Mouse (Mus musculus): ENCODE measurements around the gene Clec3b. TPM values are rescaled to one million over a fixed set of nuclear protein-coding genes. Genes with fewer than 3 reads are reported as not detected.

The Clec3b gene
- 3.2 and 3.6 TPM in 2 replicates for polyA plus RNA-seq (2015; fragmentation: Nextera tagmentation; extraction: Ambion mirVana)

DNA sequence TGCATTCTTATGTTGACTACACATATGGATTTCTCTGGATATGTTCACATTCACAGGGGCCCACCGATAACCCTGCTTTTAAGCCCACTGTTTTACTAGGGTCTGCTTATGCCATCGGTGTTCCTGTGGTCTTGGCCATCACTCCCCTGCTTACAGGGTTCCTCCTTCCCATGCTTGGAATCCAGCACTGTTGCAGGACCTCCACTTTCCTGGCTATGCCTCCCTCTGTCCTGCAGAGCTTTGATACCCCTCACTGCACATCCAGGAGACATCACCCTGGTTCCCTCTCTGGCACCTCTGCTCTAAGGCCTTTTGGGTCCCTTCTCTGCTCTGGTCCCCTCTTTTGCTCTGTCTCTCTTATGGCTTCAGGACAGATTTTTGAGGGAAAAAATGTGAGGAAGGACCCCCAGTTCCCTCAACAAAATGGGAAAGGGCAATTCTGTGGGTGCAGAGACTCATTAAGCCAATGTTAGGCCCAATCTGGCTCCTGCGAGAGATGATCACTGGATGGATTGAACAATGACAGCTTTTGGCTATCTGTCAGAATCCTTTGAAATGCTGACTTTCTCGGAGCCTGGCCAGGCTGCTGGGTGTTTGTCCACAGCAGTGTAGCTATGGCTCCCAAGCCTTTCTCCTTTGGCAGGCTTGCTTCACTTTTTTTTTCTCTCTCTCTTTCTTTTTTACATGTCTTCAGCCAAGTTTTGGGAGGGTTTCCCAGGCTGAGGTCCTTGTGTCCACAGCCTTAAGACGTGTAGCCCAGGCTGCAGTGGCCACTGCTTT lies at the start of gene Clec3b:
TSS of gene Clec3b (plus strand) at position 706 of the 780 bp plus-strand sequence.
- H3K27me3 ChIP-seq: no peaks in the 10 kb centered on the region
- 73% methylated on average over 5 of the region's 5 CpGs for WGBS
- no peaks in the 10 kb centered on the region for H3K9me3 ChIP-seq
- H3K36me3 ChIP-seq: 0 out of 2 replicates have a peak, but pooled peaks cover 3% of the 10 kb centered on the region
- H3K4me1 ChIP-seq (replicated peaks): no peaks in the 10 kb centered on the region
- ATAC-seq (ENCODE audit: low FRiP score, low read depth): no peak
- H3K4me3 ChIP-seq: no peak within 1 kb of the TSS
- 0 out of 2 replicates have a peak within 1 kb of the TSS, but pooled peaks have one; percentile 11 for H3K27ac ChIP-seq (replicated peaks)
- no peak within 1 kb of the TSS for H3K9ac ChIP-seq
- H3K4me2 ChIP-seq: no peak within 1 kb of the TSS

DNA sequence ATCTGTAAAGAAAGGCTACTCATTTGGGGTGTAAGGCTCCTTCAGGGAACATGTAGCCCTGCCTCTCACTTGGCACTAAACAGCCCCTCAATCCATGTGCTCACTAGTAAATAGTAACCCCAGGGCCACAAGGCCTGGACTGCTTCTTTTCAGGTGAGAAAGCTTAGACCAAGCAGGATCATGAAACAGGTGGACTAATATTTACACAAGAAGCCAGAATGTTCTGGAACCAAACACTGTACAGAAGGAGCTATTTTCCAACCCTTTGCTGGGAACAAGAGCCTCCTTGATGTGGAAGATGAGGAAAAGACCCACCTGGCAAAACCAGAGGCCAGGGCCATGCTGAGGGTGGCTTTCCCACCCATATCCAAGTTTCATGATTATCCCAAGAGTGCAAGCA lies 47.3 kb upstream of the Clec3b start:
- H3K9me3 ChIP-seq: no peaks in the 10 kb centered on the region
- H3K27ac ChIP-seq (replicated peaks): no peak overlapping the region
- H3K4me3 ChIP-seq: no peak overlapping the region
- H3K9ac ChIP-seq: no peak overlapping the region
- H3K4me2 ChIP-seq: no peak overlapping the region
- no peaks in the 10 kb centered on the region for H3K4me1 ChIP-seq (replicated peaks)
- ATAC-seq (ENCODE audit: low FRiP score, low read depth): no peak
- no peaks in the 10 kb centered on the region for H3K27me3 ChIP-seq
- peaks cover 14% of the 10 kb centered on the region for H3K36me3 ChIP-seq

GRCm38 (mm10) chr9:123104362-123104761 lies 46.4 kb upstream of the Clec3b start:
- peaks cover 8% of the 10 kb centered on the region; the same call in 1 of the 2 replicates for H3K36me3 ChIP-seq
- H3K4me1 ChIP-seq (replicated peaks): no peaks in the 10 kb centered on the region
- H3K9me3 ChIP-seq: no peaks in the 10 kb centered on the region
- no peak overlapping the region for H3K27ac ChIP-seq (replicated peaks)
- no peak overlapping the region for H3K9ac ChIP-seq
- H3K27me3 ChIP-seq: no peaks in the 10 kb centered on the region
- no peak overlapping the region for H3K4me3 ChIP-seq
- ATAC-seq (ENCODE audit: low FRiP score, low read depth): no peak
- no peak overlapping the region for H3K4me2 ChIP-seq

GRCm38 (mm10) chr9:123107186-123107585 lies 43.6 kb upstream of the Clec3b start:
- no peak for ATAC-seq (ENCODE audit: low FRiP score, low read depth)
- H3K4me2 ChIP-seq: no peak overlapping the region
- no peaks in the 10 kb centered on the region for H3K27me3 ChIP-seq
- H3K27ac ChIP-seq (replicated peaks): no peak overlapping the region
- 93% methylated on average over 4 of the region's 4 CpGs for WGBS
- H3K36me3 ChIP-seq: no peaks in the 10 kb centered on the region; the same call in 1 of the 2 replicates
- no peak overlapping the region for H3K4me3 ChIP-seq
- no peaks in the 10 kb centered on the region for H3K9me3 ChIP-seq
- H3K9ac ChIP-seq: no peak overlapping the region
- peaks cover 11% of the 10 kb centered on the region for H3K4me1 ChIP-seq (replicated peaks)

DNA sequence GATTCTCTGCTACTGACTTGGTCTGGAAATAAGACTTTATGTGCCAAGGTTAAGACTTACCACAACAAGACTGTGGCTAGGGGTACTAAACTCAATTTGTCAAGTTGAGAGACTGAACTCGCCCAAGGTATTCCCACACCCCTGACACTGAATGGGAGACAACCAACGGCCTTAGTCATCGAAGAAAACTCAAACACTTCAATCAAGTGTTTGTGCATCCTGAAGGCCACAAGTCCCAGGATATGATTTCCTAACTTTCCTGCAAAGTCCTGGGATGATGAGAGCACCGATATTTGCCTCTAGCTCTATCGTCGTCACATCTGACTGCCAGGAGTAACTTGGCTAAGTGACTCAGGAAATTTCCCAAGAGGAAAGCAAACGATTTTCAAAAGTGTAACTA lies 41.6 kb upstream of the Clec3b start:
- Histone ChIP-seq H3K27me3 (no peaks in the 10 kb centered on the region), H3K36me3 (no peaks in the 10 kb centered on the region; the same call in 1 of the 2 replicates), H3K9me3 (no peaks in the 10 kb centered on the region), H3K4me2 (no peak overlapping the region), H3K4me1 (replicated peaks) (peaks cover 20% of the 10 kb centered on the region), H3K9ac (no peak overlapping the region), H3K4me3 (no peak overlapping the region), H3K27ac (replicated peaks) (no peak overlapping the region)
- no peak for ATAC-seq (ENCODE audit: low FRiP score, low read depth)
- WGBS: 94% methylated on average over 7 of the region's 7 CpGs

GRCm38 (mm10) chr9:123111751-123112221 lies 39.0 kb upstream of the Clec3b start:
- no peaks in the 10 kb centered on the region for H3K9me3 ChIP-seq
- peaks cover 20% of the 10 kb centered on the region for H3K4me1 ChIP-seq (replicated peaks)
- peak overlapping the region; percentile 75 for H3K4me3 ChIP-seq
- WGBS: 68% methylated on average over 8 of the region's 8 CpGs
- H3K27ac ChIP-seq (replicated peaks): no peak overlapping the region
- H3K9ac ChIP-seq: peak overlapping the region; percentile 93
- H3K4me2 ChIP-seq: peak overlapping the region; percentile 94
- no peak for ATAC-seq (ENCODE audit: low FRiP score, low read depth)
- H3K36me3 ChIP-seq: no peaks in the 10 kb centered on the region
- no peaks in the 10 kb centered on the region for H3K27me3 ChIP-seq

GRCm38 (mm10) chr9:123112805-123113521 lies 37.8 kb upstream of the Clec3b start, which contains the start of the genes Zdhhc3 and Exosc7:
TSS of gene Zdhhc3 (minus strand) at chr9:123113205.
TSS of gene Exosc7 (plus strand) at chr9:123113215.
- under 1% methylated on average over 75 of the region's 79 CpGs for WGBS

GRCm38 (mm10) chr9:123113931-123114330 lies 36.8 kb upstream of the Clec3b start:
- Histone ChIP-seq H3K27me3 (no peaks in the 10 kb centered on the region), H3K27ac (replicated peaks) (peak overlapping the region; percentile 94), H3K4me1 (replicated peaks) (peaks cover 20% of the 10 kb centered on the region), H3K36me3 (peaks cover 7% of the 10 kb centered on the region), H3K9ac (peak overlapping the region; percentile 93), H3K9me3 (no peaks in the 10 kb centered on the region), H3K4me2 (peak overlapping the region; percentile 94), H3K4me3 (peak overlapping the region; percentile 75)
- 68% methylated on average over 6 of the region's 6 CpGs for WGBS
- no peak for ATAC-seq (ENCODE audit: low FRiP score, low read depth)

More at GRCm38 (mm10) chr9:123112805-123113521, 37.8 kb upstream of the Clec3b start, which contains the start of the genes Zdhhc3 and Exosc7:
- Histone ChIP-seq H3K36me3 (0 out of 2 replicates have a peak, but pooled peaks cover 3% of the 10 kb centered on the region), H3K9me3 (no peaks in the 10 kb centered on the region), H3K4me3 (peak within 1 kb of the TSS; percentile 75), H3K27ac (replicated peaks) (peak within 1 kb of the TSS; percentile 94), H3K27me3 (no peaks in the 10 kb centered on the region), H3K4me2 (peak within 1 kb of the TSS; percentile 94), H3K9ac (peak within 1 kb of the TSS; percentile 93), H3K4me1 (replicated peaks) (peaks cover 20% of the 10 kb centered on the region)
- ATAC-seq (ENCODE audit: low FRiP score, low read depth): peak; percentile 95

DNA sequence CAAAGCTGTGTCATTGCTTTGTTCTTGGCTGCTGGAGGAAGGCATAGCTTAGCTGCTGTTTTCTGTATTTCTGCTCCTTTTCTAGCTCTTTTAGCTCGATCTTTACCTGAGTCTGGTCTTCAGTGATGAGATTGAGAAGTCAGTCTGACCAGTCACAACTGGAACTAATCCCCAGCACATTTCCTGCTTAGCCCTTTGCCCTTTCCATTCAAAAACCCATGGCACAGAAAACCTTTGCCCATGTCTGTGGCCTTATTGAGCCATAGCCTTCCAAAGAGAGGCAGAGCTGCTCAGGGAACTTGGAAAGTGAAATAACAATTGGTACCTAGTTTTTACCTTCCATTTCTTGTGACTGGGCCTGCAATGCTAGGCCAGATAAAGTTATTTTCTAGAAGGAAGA lies 35.2 kb upstream of the Clec3b start:
- H3K27me3 ChIP-seq: no peaks in the 10 kb centered on the region
- H3K27ac ChIP-seq (replicated peaks): no peak overlapping the region
- peaks cover 24% of the 10 kb centered on the region for H3K36me3 ChIP-seq
- H3K9me3 ChIP-seq: no peaks in the 10 kb centered on the region
- no peak overlapping the region for H3K9ac ChIP-seq
- peaks cover 20% of the 10 kb centered on the region for H3K4me1 ChIP-seq (replicated peaks)
- H3K4me3 ChIP-seq: no peak overlapping the region
- H3K4me2 ChIP-seq: no peak overlapping the region
- no peak for ATAC-seq (ENCODE audit: low FRiP score, low read depth)
- WGBS: 100% methylated on average over 1 of the region's 1 CpGs

GRCm38 (mm10) chr9:123123017-123123416 lies 27.7 kb upstream of the Clec3b start:
- no peaks in the 10 kb centered on the region for H3K27me3 ChIP-seq
- 73% methylated on average over 3 of the region's 3 CpGs for WGBS
- H3K9ac ChIP-seq: no peak overlapping the region
- H3K4me3 ChIP-seq: no peak overlapping the region
- H3K36me3 ChIP-seq: peaks cover 50% of the 10 kb centered on the region
- no peaks in the 10 kb centered on the region for H3K4me1 ChIP-seq (replicated peaks)
- H3K9me3 ChIP-seq: no peaks in the 10 kb centered on the region
- no peak overlapping the region for H3K4me2 ChIP-seq
- no peak for ATAC-seq (ENCODE audit: low FRiP score, low read depth)
- H3K27ac ChIP-seq (replicated peaks): no peak overlapping the region

DNA sequence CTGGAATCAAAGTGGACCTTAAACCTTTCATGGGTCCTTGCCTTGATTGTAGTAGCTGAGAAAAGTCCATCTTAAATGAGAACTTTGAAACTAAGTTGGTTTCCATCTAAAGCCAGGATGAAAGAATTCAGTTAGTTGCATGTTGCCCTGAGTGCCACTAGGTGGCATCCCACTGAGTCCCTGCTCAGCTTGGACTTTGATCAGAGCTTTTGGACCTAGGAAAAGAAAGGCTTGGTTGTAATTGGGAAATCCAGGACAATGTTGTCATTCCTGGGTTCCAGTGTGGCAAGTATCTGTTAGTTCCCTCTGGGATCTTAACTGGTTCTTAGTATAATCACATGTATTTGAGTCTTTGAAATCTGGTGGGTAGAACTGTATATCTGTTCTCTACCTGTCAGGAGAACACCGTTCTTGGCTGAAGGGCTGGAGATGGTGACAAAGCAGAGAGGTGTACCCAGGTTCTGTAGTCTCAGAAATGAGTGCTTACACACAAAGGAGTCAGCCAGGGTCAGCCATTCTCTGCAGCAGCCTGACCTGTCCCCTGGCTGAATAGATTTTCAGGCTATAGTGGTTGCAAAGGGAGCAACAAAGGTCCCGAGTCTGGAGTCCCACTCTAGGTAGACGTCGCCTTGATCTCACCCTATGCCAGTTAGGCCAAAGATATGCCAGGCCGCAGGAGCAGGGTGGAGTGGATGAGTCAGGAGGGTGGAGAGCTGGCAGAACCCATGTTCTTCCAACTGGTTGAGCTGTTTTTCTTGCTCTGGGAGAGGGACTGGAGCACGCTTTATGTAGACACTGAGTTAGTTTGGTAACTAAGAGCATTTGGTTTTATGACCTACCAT lies 27.0 kb upstream of the Clec3b start:
- no peaks in the 10 kb centered on the region for H3K9me3 ChIP-seq
- H3K27me3 ChIP-seq: no peaks in the 10 kb centered on the region
- H3K4me2 ChIP-seq: no peak overlapping the region
- WGBS: 94% methylated on average over 6 of the region's 6 CpGs
- H3K4me3 ChIP-seq: no peak overlapping the region
- no peak overlapping the region for H3K27ac ChIP-seq (replicated peaks)
- no peaks in the 10 kb centered on the region for H3K4me1 ChIP-seq (replicated peaks)
- ATAC-seq (ENCODE audit: low FRiP score, low read depth): no peak
- H3K9ac ChIP-seq: no peak overlapping the region
- peaks cover 54% of the 10 kb centered on the region for H3K36me3 ChIP-seq

Data from hindbrain, embryonic 15.5 days (tissue).